Mouse (Mus musculus): ENCODE measurements around the gene Zranb1.

- no peak for TF ChIP-seq CTCF (IDR thresholded peaks at IDR 0.05; ENCODE audit: low read depth, low read length)
- no peak for TF ChIP-seq POLR2A (IDR thresholded peaks at IDR 0.05; ENCODE audit: insufficient read depth, low read length)
Observed at GRCm38 (mm10) chr7:132999061-132999460, 68.1 kb downstream of the Zranb1 start.
